Mouse (Mus musculus): ENCODE results near the gene Aamp.

GRCm38 (mm10) chr1:74238136-74238535 lies 46.4 kb downstream of the Aamp start:
- TF ChIP-seq CTCF (IDR thresholded peaks at IDR 0.05; ENCODE audit: extremely low read depth, insufficient read depth, insufficient read length, insufficient replicate concordance): no peak
- no peak; the same call in 1 of the 2 replicates for TF ChIP-seq POLR2A (IDR thresholded peaks at IDR 0.05; ENCODE audit: low read depth, low read length)
